Mouse (Mus musculus) embryonic facial prominence, embryonic 15.5 days (tissue): ENCODE measurements around the gene Rbfox3. TPM values are rescaled to one million over a fixed set of nuclear protein-coding genes. Genes with fewer than 3 reads are reported as not detected.

Experiments
- ATAC-seq: fragments of 200-750 bp; cut with Nextera tagmentation; 2 replicates; pipeline ENCODE4 v1.8.0; 2017; ENCODE audit warnings: low read depth, moderate TSS enrichment; ENCODE audit not compliant: insufficient number of reproducible peaks, low FRiP score, low TSS enrichment
- H3K27ac ChIP-seq: fragments of 300-500 bp; sonication (generic); replicated peaks from 2 replicates; pipeline ENCODE4 v1.5.1; 2015; ENCODE audit warnings: mild to moderate bottlenecking, inconsistent platforms
- H3K27me3 ChIP-seq: fragments of 300-500 bp; sonication (generic); 2 replicates; pipeline ENCODE4 v1.6.1; 2015; ENCODE audit warnings: inconsistent platforms
- H3K36me3 ChIP-seq: fragments of 300-500 bp; sonication (generic); 2 replicates; pipeline ENCODE4 v1.6.1; 2015; ENCODE audit warnings: mild to moderate bottlenecking, inconsistent platforms
- H3K4me1 ChIP-seq: fragments of 300-500 bp; sonication (generic); 2 replicates; pipeline ENCODE4 v1.6.1; 2015; ENCODE audit warnings: inconsistent platforms
- H3K4me2 ChIP-seq: fragments of 300-500 bp; sonication (generic); replicated peaks from 2 replicates; pipeline ENCODE4 v1.6.1; 2015; ENCODE audit warnings: mild to moderate bottlenecking, inconsistent platforms
- H3K4me3 ChIP-seq: fragments of 300-500 bp; sonication (generic); replicated peaks from 2 replicates; pipeline ENCODE4 v1.5.1; 2015; ENCODE audit warnings: mild to moderate bottlenecking, inconsistent platforms
- H3K9ac ChIP-seq: fragments of 300-500 bp; sonication (generic); 2 replicates; pipeline ENCODE4 v1.6.1; 2015; ENCODE audit warnings: inconsistent platforms
- H3K9me3 ChIP-seq: fragments of 300-500 bp; sonication (generic); replicated peaks from 2 replicates; pipeline ENCODE4 v1.6.1; 2016; ENCODE audit warnings: inconsistent platforms
- WGBS: fragments of 180-500 bp; shearing (Covaris S2); methylation state at CpG from one replicate; pipeline ENCODE4 v1.1.7; 2015; 5-methylcytosine and 5-hydroxymethylcytosine counted together
- polyA plus RNA-seq: library from polyadenylated mRNA; unstranded; fragments of >200 nt; fragmentation: Nextera tagmentation; extraction: Ambion mirVana; gene quantifications from 2 replicates; pipeline ENCODE4 v1.2.1, GENCODE M21; 2015

The Rbfox3 gene
- polyA plus RNA-seq, 1 experiment from 2014 or later: 0.55 TPM

GRCm38 (mm10) chr11:118652401-118653240 is 258.8 kb downstream of the Rbfox3 start:
- no peak for ATAC-seq
- no peak overlapping the region for H3K4me2 ChIP-seq
- 0 out of 2 replicates have a peak, but pooled peaks cover under 1% of the 10 kb centered on the region for H3K27me3 ChIP-seq
- H3K9me3 ChIP-seq: no peaks in the 10 kb centered on the region
- H3K9ac ChIP-seq: no peak overlapping the region
- H3K4me1 ChIP-seq: no peaks in the 10 kb centered on the region
- H3K36me3 ChIP-seq: no peaks in the 10 kb centered on the region
- H3K27ac ChIP-seq: no peak overlapping the region
- 78% methylated on average over 13 of the region's 13 CpGs for WGBS
- H3K4me3 ChIP-seq: no peak overlapping the region

GRCm38 (mm10) chr11:118648369-118648768 is 263.0 kb downstream of the Rbfox3 start:
- Histone ChIP-seq H3K4me2 (no peak overlapping the region), H3K4me3 (no peak overlapping the region), H3K27me3 (no peaks in the 10 kb centered on the region), H3K4me1 (no peaks in the 10 kb centered on the region), H3K27ac (no peak overlapping the region), H3K36me3 (no peaks in the 10 kb centered on the region), H3K9me3 (no peaks in the 10 kb centered on the region), H3K9ac (no peak overlapping the region)
- ATAC-seq: no peak
- 14% methylated on average over 5 of the region's 5 CpGs for WGBS

- no peak overlapping the region for H3K9ac ChIP-seq
- H3K27me3 ChIP-seq: no peaks in the 10 kb centered on the region
- no peak overlapping the region for H3K27ac ChIP-seq
- no peaks in the 10 kb centered on the region for H3K9me3 ChIP-seq
- ATAC-seq: no peak
- H3K4me2 ChIP-seq: no peak overlapping the region
- WGBS: 75% methylated on average over 3 of the region's 3 CpGs
- H3K36me3 ChIP-seq: no peaks in the 10 kb centered on the region
- no peaks in the 10 kb centered on the region for H3K4me1 ChIP-seq
- no peak overlapping the region for H3K4me3 ChIP-seq
These were observed 264.5 kb downstream of the Rbfox3 start for GRCm38 (mm10) chr11:118646864-118647263.

- Histone ChIP-seq H3K27me3 (no peaks in the 10 kb centered on the region), H3K4me2 (no peak overlapping the region), H3K9ac (no peak overlapping the region), H3K4me3 (no peak overlapping the region), H3K9me3 (no peaks in the 10 kb centered on the region), H3K36me3 (no peaks in the 10 kb centered on the region), H3K27ac (no peak overlapping the region), H3K4me1 (no peaks in the 10 kb centered on the region)
- 77% methylated on average over 3 of the region's 3 CpGs for WGBS
- ATAC-seq: no peak
These were observed 266.2 kb downstream of the Rbfox3 start for GRCm38 (mm10) chr11:118645158-118645557.

- WGBS: 88% methylated on average over 4 of the region's 4 CpGs
- Histone ChIP-seq H3K9me3 (no peaks in the 10 kb centered on the region), H3K4me1 (no peaks in the 10 kb centered on the region), H3K4me3 (no peak overlapping the region), H3K36me3 (no peaks in the 10 kb centered on the region), H3K9ac (no peak overlapping the region), H3K4me2 (no peak overlapping the region), H3K27me3 (no peaks in the 10 kb centered on the region; the same call in 1 of the 2 replicates), H3K27ac (no peak overlapping the region)
- no peak for ATAC-seq
These were observed 270.7 kb downstream of the Rbfox3 start for GRCm38 (mm10) chr11:118640706-118641105.

- no peak for ATAC-seq
- 77% methylated on average over 10 of the region's 10 CpGs for WGBS
- Histone ChIP-seq H3K4me1 (no peaks in the 10 kb centered on the region), H3K36me3 (no peaks in the 10 kb centered on the region), H3K4me2 (no peak overlapping the region), H3K27me3 (no peaks in the 10 kb centered on the region; the same call in 1 of the 2 replicates), H3K27ac (no peak overlapping the region), H3K4me3 (no peak overlapping the region), H3K9ac (no peak overlapping the region), H3K9me3 (no peaks in the 10 kb centered on the region)
These were observed 273.7 kb downstream of the Rbfox3 start for GRCm38 (mm10) chr11:118637718-118638117.

GRCm38 (mm10) chr11:118634647-118635046 is 276.8 kb downstream of the Rbfox3 start:
- Histone ChIP-seq H3K36me3 (no peaks in the 10 kb centered on the region), H3K4me3 (no peak overlapping the region), H3K9ac (no peak overlapping the region), H3K27me3 (no peaks in the 10 kb centered on the region; the same call in 1 of the 2 replicates), H3K9me3 (no peaks in the 10 kb centered on the region), H3K4me2 (no peak overlapping the region), H3K4me1 (no peaks in the 10 kb centered on the region), H3K27ac (no peak overlapping the region)
- 50% methylated on average over 8 of the region's 8 CpGs for WGBS
- no peak for ATAC-seq

GRCm38 (mm10) chr11:118629718-118630117 is 281.7 kb downstream of the Rbfox3 start:
- Histone ChIP-seq H3K27me3 (no peaks in the 10 kb centered on the region), H3K27ac (no peak overlapping the region), H3K9ac (no peak overlapping the region), H3K36me3 (no peaks in the 10 kb centered on the region), H3K4me1 (no peaks in the 10 kb centered on the region), H3K9me3 (no peaks in the 10 kb centered on the region), H3K4me2 (no peak overlapping the region), H3K4me3 (no peak overlapping the region)
- no peak for ATAC-seq
- 82% methylated on average over 1 of the region's 1 CpGs for WGBS

GRCm38 (mm10) chr11:118627541-118627940 is 283.9 kb downstream of the Rbfox3 start:
- Histone ChIP-seq H3K27ac (no peak overlapping the region), H3K9me3 (no peaks in the 10 kb centered on the region), H3K9ac (no peak overlapping the region), H3K36me3 (no peaks in the 10 kb centered on the region), H3K4me3 (no peak overlapping the region), H3K27me3 (no peaks in the 10 kb centered on the region), H3K4me2 (no peak overlapping the region), H3K4me1 (no peaks in the 10 kb centered on the region)
- WGBS: 60% methylated on average over 5 of the region's 5 CpGs
- no peak for ATAC-seq

- no peak overlapping the region for H3K27ac ChIP-seq
- H3K4me2 ChIP-seq: no peak overlapping the region
- H3K4me3 ChIP-seq: no peak overlapping the region
- WGBS: 77% methylated on average over 4 of the region's 4 CpGs
- no peaks in the 10 kb centered on the region for H3K36me3 ChIP-seq
- no peaks in the 10 kb centered on the region; the same call in 1 of the 2 replicates for H3K27me3 ChIP-seq
- H3K9me3 ChIP-seq: no peaks in the 10 kb centered on the region
- ATAC-seq: no peak
- H3K9ac ChIP-seq: no peak overlapping the region
- H3K4me1 ChIP-seq: no peaks in the 10 kb centered on the region
These were observed 290.5 kb downstream of the Rbfox3 start for GRCm38 (mm10) chr11:118620869-118621268.

GRCm38 (mm10) chr11:118614126-118614525 is 297.3 kb downstream of the Rbfox3 start:
- no peak overlapping the region for H3K4me3 ChIP-seq
- ATAC-seq: no peak
- 82% methylated on average over 4 of the region's 4 CpGs for WGBS
- 0 out of 2 replicates have a peak, but pooled peaks cover 4% of the 10 kb centered on the region for H3K4me1 ChIP-seq
- H3K4me2 ChIP-seq: no peak overlapping the region
- H3K27me3 ChIP-seq: peaks cover 11% of the 10 kb centered on the region
- no peak overlapping the region for H3K27ac ChIP-seq
- no peak overlapping the region for H3K9ac ChIP-seq
- no peaks in the 10 kb centered on the region for H3K36me3 ChIP-seq
- no peaks in the 10 kb centered on the region for H3K9me3 ChIP-seq

GRCm38 (mm10) chr11:118610128-118610527 is 301.3 kb downstream of the Rbfox3 start:
- ATAC-seq: no peak
- Histone ChIP-seq H3K4me1 (0 out of 2 replicates have a peak, but pooled peaks cover 4% of the 10 kb centered on the region), H3K27me3 (peaks cover 14% of the 10 kb centered on the region), H3K4me3 (no peak overlapping the region), H3K9me3 (no peaks in the 10 kb centered on the region), H3K36me3 (no peaks in the 10 kb centered on the region), H3K9ac (no peak overlapping the region), H3K27ac (no peak overlapping the region), H3K4me2 (0 out of 2 replicates have a peak overlapping the region, but pooled peaks have one; percentile 17)
- 1% methylated on average over 10 of the region's 14 CpGs for WGBS
